Mouse (Mus musculus) liver, embryonic 13.5 days (tissue): ENCODE measurements around the gene Focad. TPM values are rescaled to one million over a fixed set of nuclear protein-coding genes. Genes with fewer than 3 reads are reported as not detected.
"Not testable (repeated sequence)": the region's sequence is repeated elsewhere in the genome, so short reads cannot be mapped to it uniquely, and the experiment has no call there.

Experiments
- ATAC-seq: fragments of 200-750 bp; cut with Nextera tagmentation; 2 replicates; pipeline ENCODE4 v1.8.0; 2017; ENCODE audit warnings: low read depth, mild to moderate bottlenecking, moderate number of reproducible peaks, moderate library complexity
- DNase-seq: peaks from one replicate; pipeline ENCODE4 v3.0.0; 2022
- H3K27ac ChIP-seq: fragments of 300-500 bp; sonication (generic); 2 replicates; pipeline ENCODE4 v1.5.1; 2015; ENCODE audit warnings: moderate library complexity, mild to moderate bottlenecking, inconsistent platforms
- H3K27me3 ChIP-seq: fragments of 300-500 bp; sonication (generic); 2 replicates; pipeline ENCODE4 v1.6.1; 2015; ENCODE audit warnings: mild to moderate bottlenecking, inconsistent platforms
- H3K36me3 ChIP-seq: fragments of 300-500 bp; sonication (generic); 2 replicates; pipeline ENCODE4 v1.6.1; 2015; ENCODE audit warnings: mild to moderate bottlenecking, inconsistent platforms
- H3K4me1 ChIP-seq: fragments of 300-500 bp; sonication (generic); replicated peaks from 2 replicates; pipeline ENCODE4 v1.6.1; 2015; ENCODE audit warnings: inconsistent platforms
- H3K4me2 ChIP-seq: fragments of 300-500 bp; sonication (generic); 2 replicates; pipeline ENCODE4 v1.6.1; 2015; ENCODE audit warnings: inconsistent platforms, mild to moderate bottlenecking, moderate library complexity
- H3K4me3 ChIP-seq: fragments of 300-500 bp; sonication (generic); replicated peaks from 2 replicates; pipeline ENCODE4 v1.5.1; 2015; ENCODE audit warnings: mild to moderate bottlenecking, inconsistent platforms
- H3K9ac ChIP-seq: fragments of 300-500 bp; sonication (generic); 2 replicates; pipeline ENCODE4 v1.6.1; 2015; ENCODE audit warnings: mild to moderate bottlenecking, inconsistent platforms
- H3K9me3 ChIP-seq: fragments of 300-500 bp; sonication (generic); replicated peaks from 2 replicates; pipeline ENCODE4 v1.6.1; 2016; ENCODE audit warnings: inconsistent platforms
- WGBS: fragments of 180-500 bp; shearing (Covaris S2); methylation state at CpG from one replicate; pipeline ENCODE4 v1.1.7; 2015; ENCODE audit not compliant: insufficient replicate concordance; 5-methylcytosine and 5-hydroxymethylcytosine counted together
- polyA plus RNA-seq: library from polyadenylated mRNA; unstranded; fragments of >200 nt; fragmentation: Nextera tagmentation; extraction: Ambion mirVana; gene quantifications from 2 replicates; pipeline ENCODE4 v1.2.1, GENCODE M21; 2015

Focad gene
- polyA plus RNA-seq, 1 experiment from 2014 or later: 7.2 TPM

DNA sequence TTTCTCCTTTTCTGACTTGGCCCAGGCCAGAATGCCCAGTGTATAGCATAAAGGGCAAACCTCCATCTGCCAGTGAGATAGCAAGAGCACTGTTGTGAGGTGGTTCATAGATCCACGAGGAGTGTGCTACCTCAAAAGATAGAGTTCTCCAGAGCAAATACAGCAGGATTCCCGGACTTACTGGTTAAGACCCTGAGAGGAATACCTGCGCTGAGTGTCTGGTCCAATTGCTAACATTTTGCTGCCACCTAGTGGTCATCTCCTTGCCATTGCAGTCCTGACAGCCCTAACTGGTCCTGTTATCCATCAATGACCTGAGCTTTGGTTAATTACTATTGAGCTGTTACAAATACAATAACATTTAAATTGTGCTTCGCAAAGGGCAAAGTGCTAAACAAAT is 256.5 kb downstream of the Focad start:
- Histone ChIP-seq H3K4me2 (no peak overlapping the region), H3K9me3 (no peaks in the 10 kb centered on the region), H3K27me3 (no peaks in the 10 kb centered on the region), H3K4me3 (no peak overlapping the region), H3K36me3 (no peaks in the 10 kb centered on the region), H3K9ac (no peak overlapping the region), H3K27ac (no peak overlapping the region), H3K4me1 (no peaks in the 10 kb centered on the region)
- ATAC-seq (peak; percentile 55; the same call in 1 of the 2 replicates), DNase-seq (peak; percentile 40)
- 3% methylated on average over 4 of the region's 4 CpGs for WGBS

DNA sequence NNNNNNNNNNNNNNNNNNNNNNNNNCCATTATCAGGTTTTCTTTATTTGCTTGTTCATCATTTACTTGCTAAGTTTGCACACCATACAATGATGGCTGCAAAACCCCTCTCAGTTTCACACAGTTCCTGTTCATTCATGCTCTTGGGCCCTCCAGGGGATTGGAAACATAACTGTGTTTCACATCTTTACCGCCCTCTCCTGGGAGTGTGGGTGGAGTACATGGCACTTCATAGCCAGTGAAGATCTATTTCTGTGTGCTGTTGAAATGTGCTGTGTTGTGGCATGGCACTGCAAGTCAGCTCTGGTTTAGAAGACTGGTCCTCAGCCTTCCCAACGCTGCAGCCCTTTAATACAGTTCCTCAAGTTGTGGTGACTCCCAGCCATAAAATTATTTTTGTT is 262.2 kb downstream of the Focad start:
- Histone ChIP-seq H3K27me3 (no peaks in the 10 kb centered on the region), H3K36me3 (0 out of 2 replicates have a peak, but pooled peaks cover 5% of the 10 kb centered on the region), H3K9ac (no peak overlapping the region), H3K4me1 (no peaks in the 10 kb centered on the region), H3K27ac (no peak overlapping the region), H3K4me2 (no peak overlapping the region), H3K4me3 (no peak overlapping the region), H3K9me3 (no peaks in the 10 kb centered on the region)
- ATAC-seq (no peak), DNase-seq (no peak)
- WGBS: 61% methylated on average over 2 of the region's 2 CpGs

DNA sequence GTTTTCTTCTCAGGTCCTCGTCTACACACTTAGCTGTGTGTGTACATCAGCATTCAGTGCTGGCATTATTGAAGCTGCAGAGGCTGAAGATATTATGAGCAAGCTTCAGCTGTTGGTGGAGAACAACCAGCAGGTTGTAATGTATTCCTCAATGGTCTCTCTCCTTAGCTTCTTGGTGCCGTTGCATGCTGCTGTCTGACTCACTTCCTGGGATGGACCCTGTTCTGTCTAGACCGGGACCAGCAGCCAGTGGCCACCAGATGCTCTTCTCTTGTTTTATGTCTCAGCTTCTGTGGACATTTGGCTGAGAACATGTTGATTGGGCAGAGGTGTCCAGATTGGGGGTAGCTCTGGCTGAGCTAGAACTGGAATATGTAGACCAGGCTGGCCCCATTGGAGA is 263.0 kb downstream of the Focad start:
- no peaks in the 10 kb centered on the region for H3K27me3 ChIP-seq
- H3K27ac ChIP-seq: no peak overlapping the region
- H3K4me3 ChIP-seq: no peak overlapping the region
- ATAC-seq: no peak
- H3K4me2 ChIP-seq: no peak overlapping the region
- no peak for DNase-seq
- 75% methylated on average over 3 of the region's 3 CpGs for whole genome bisulfite sequencing
- H3K9me3 ChIP-seq: no peaks in the 10 kb centered on the region
- H3K4me1 ChIP-seq: no peaks in the 10 kb centered on the region
- 0 out of 2 replicates have a peak, but pooled peaks cover 5% of the 10 kb centered on the region for H3K36me3 ChIP-seq
- no peak overlapping the region for H3K9ac ChIP-seq

DNA sequence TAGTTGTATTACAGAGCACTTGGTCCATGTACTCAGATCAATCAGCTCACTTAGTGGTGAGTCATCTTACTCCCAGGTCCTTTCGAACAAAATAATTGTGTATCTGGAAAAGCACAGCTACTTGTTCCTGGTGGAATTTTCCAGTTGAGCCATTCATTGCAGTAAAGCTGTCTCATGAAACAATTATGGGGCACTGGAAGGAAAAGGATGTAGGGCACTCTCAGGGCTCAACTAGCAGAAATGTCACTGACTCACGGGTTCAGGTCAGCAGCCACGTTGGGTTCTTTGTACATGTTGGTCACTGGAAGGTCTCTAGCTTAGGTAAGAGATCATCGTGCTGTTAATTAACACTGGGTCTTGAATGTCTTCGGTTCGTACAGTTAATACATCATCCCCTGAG is 275.5 kb downstream of the Focad start:
- Histone ChIP-seq H3K36me3 (no peaks in the 10 kb centered on the region), H3K4me1 (no peaks in the 10 kb centered on the region), H3K9ac (no peak overlapping the region), H3K27me3 (no peaks in the 10 kb centered on the region), H3K4me3 (no peak overlapping the region), H3K4me2 (no peak overlapping the region), H3K9me3 (no peaks in the 10 kb centered on the region), H3K27ac (no peak overlapping the region)
- ATAC-seq (no peak), DNase-seq (no peak)
- 78% methylated on average over 6 of the region's 6 CpGs for WGBS

DNA sequence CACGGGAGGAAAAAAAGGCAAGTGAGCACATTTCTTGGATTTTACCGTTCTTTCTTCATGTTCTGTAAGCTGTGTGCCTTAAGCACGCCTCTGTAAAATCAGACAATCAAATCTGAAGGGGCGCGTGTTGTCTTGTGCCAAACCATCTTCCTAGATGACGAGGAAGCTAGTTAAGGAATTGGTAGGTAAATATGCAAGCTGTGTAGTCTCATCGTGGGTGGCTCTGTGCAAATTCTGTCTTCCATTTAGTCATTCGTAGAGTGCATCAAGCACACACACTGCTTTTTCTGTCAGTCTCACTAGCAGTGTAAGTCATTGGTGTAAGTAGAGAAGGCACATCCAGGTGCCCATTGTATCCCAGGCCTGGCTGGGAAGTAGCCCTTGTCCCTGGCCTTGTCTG is 276.4 kb downstream of the Focad start:
- Histone ChIP-seq H3K4me1 (no peaks in the 10 kb centered on the region), H3K36me3 (no peaks in the 10 kb centered on the region), H3K4me2 (no peak overlapping the region), H3K9ac (no peak overlapping the region), H3K4me3 (no peak overlapping the region), H3K27me3 (no peaks in the 10 kb centered on the region), H3K27ac (no peak overlapping the region), H3K9me3 (no peaks in the 10 kb centered on the region)
- DNase-seq: no peak
- 77% methylated on average over 8 of the region's 8 CpGs for WGBS
- no peak for ATAC-seq

DNA sequence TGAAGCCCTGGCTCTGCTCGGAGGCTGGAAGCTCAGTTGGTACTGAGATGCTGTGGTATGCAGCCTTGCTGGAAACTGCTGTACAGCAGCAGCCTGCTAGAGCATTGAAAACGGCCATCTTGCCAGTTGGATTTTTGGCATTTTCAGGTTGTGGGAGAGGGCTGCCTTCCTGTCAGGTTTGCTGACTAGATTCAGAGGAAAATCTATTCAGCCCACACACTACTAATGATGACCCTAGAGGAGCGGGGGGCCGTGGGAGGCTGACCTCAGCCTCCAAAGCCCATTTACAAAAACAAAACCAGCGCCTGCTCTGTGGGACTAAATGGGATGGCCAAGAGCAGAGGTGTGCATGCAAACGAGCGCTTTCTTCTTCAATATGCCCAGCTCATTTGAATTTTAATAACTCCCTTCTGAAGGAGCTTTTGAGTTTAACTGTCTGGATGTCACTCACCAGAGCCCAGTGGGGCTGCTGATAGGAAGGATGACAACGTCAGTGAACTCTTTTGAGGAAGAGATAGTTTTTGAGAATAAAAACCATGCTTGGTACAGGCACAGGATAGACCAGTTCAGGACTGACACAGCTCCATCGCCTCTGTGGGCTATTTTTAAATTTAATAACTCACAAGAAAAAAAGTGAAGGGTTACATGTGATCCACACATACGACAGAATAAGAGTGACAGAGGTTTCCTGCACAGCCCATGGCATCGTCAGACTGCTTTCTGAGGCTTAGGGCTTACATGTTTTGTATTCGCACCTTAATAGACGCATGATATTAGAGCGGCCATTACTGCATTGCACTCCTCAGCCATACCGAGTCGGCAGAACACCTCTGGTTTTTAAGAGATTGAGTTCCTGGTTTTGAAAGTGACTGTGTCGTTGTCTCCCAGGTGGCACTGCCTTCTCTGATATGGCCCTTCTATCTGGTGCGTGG is 278.1 kb downstream of the Focad start:
- Histone ChIP-seq H3K9me3 (no peaks in the 10 kb centered on the region), H3K4me1 (no peaks in the 10 kb centered on the region), H3K4me2 (no peak overlapping the region), H3K27me3 (no peaks in the 10 kb centered on the region), H3K27ac (no peak overlapping the region), H3K36me3 (no peaks in the 10 kb centered on the region), H3K9ac (no peak overlapping the region), H3K4me3 (no peak overlapping the region)
- WGBS: 73% methylated on average over 18 of the region's 18 CpGs
- ATAC-seq (no peak), DNase-seq (no peak)

DNA sequence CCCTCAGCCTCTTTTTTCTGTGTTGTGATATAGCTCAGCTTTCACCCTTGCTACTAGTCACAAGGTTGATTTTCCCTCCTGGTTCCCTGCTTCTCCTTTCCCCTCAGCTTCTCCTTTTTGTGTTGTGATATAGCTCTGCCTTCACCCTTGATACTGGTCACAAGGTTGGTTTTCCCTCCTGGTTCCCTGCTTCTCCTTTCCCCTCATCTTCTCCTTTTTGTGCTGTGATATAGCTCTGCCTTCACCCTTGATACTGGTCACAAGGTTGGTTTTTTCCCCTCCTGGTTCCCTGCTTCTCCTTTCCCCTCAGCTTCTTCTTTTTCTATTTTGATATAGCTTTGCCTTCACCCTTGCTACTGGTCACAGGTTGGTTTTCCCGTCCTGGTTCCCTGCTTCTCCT is 295.6 kb downstream of the Focad start:
- H3K9me3 ChIP-seq: no peaks in the 10 kb centered on the region
- 33% methylated on average over 1 of the region's 1 CpGs for WGBS

DNA sequence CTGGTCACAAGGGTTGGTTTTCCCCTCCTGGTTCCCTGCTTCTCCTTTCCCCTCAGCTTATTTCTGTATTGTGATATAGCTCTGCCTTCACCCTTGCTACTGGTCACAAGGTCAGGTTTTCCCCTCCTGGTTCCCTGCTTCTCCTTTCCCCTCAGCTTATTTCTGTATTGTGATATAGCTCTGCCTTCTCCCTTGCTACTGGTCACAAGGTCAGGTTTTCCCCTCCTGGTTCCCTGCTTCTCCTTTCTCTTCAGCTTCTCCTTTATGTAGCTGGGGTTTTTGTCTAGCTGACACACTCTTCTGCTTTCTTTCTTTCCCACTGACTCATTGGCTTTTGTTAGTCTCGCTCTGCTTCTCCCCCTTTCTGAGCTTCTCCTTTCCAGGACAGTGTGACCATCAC is 296.2 kb downstream of the Focad start:
- 44% methylated on average over 1 of the region's 1 CpGs for WGBS

More for the DNA sequence above, 295.6 kb downstream of the Focad start:
- Histone ChIP-seq H3K4me1 (no peaks in the 10 kb centered on the region), H3K36me3 (peaks cover 5% of the 10 kb centered on the region; the same call in 1 of the 2 replicates), H3K4me3 (no peak overlapping the region), H3K27me3 (no peaks in the 10 kb centered on the region), H3K9ac (no peak overlapping the region), H3K4me2 (no peak overlapping the region), H3K27ac (no peak overlapping the region)
- DNase-seq (no peak), ATAC-seq (no peak)

DNA sequence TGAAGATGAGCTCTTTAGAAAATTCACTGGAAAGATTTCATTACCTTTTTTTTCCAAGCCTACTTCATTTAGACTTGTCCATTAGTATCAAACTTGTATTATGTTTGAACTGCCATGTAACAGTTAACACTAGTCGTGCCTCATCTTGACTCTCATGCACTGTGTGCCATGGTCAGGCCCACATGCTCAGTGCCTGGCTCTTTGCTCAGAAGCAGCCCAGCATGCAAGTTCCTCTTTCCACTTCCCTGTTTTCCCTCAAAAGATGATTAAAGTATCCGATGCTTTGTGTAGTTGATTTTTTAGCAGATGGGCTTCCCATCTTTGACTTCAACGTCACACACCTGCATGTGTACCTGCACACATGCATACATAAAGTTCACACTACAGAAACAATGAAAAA is 301.3 kb downstream of the Focad start:
- no peaks in the 10 kb centered on the region for H3K9me3 ChIP-seq
- WGBS: 34% methylated on average over 3 of the region's 3 CpGs
- peaks cover 5% of the 10 kb centered on the region; the same call in 1 of the 2 replicates for H3K36me3 ChIP-seq
- no peak overlapping the region for H3K4me3 ChIP-seq
- ATAC-seq: no peak
- no peak for DNase-seq
- H3K27ac ChIP-seq: no peak overlapping the region
- no peaks in the 10 kb centered on the region for H3K4me1 ChIP-seq
- no peak overlapping the region for H3K4me2 ChIP-seq
- H3K9ac ChIP-seq: no peak overlapping the region
- no peaks in the 10 kb centered on the region for H3K27me3 ChIP-seq

More for the DNA sequence above, 296.2 kb downstream of the Focad start:
- not testable (repeated sequence) for DNase-seq, H3K4me1 ChIP-seq, H3K4me3 ChIP-seq, H3K27ac ChIP-seq, ATAC-seq, H3K9ac ChIP-seq, H3K9me3 ChIP-seq, H3K4me2 ChIP-seq, H3K36me3 ChIP-seq, H3K27me3 ChIP-seq

DNA sequence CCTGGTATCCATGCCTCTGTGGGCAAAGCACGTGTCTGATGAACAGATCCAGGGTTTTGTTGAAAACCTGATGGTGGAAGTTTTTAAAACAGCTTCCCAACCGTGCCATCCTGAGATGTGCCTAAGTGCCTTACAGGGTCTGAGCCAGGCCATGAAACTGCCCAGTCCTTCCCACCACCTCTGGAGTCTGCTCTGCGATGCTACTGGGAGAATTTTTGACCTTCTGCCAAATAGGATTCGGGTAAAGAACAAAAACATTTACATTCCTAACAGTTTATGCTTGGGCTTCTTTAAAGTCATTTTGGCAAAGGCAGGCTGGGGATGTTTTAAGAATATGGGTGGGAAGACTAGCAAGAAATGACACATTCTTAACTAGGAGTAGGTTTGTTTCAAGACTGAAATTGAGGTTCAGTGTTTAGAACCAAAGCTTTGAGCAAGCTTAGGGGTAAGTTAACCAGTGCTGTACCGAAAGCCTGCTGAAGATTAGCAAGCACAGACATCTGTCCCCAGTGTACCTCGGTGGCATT is 302.6 kb downstream of the Focad start:
- Histone ChIP-seq H3K4me1 (no peaks in the 10 kb centered on the region), H3K27ac (no peak overlapping the region), H3K9ac (no peak overlapping the region), H3K36me3 (peaks cover 5% of the 10 kb centered on the region; the same call in 1 of the 2 replicates), H3K4me2 (no peak overlapping the region), H3K27me3 (no peaks in the 10 kb centered on the region), H3K4me3 (no peak overlapping the region), H3K9me3 (no peaks in the 10 kb centered on the region)
- ATAC-seq: no peak
- 63% methylated on average over 6 of the region's 6 CpGs for WGBS
- DNase-seq: no peak

DNA sequence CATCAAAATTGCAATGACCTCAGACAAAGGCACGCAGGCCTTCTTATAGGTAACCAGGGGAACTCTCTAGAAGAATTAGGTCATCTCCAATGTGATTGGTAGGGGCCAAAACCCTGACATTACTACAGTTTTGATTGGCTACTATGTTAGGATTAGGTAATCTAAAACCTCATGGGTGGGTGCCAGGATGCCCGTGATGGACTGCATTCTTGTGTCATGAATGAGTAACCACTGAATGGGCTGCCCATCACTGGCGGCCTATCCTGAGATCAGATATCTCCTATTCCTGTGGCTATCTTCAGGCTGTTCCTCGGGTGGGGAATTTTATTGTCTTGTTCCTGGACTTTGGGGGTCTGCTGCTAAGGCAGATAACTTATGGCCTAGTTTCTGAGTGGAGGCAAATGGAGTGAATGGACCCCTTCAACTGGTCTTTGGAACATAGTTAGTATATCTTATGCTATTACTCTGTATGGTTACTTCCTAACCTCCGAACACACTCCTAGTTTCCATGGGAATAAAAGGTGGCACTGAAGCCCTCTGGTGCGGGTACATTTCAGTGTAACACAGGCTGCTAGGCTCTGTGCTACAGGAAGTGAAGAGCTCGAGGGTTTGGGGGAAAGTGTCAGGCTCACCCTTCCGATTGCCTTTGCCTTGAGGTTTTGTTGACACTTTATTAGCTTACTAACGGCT is 306.0 kb downstream of the Focad start:
- H3K9me3 ChIP-seq: no peaks in the 10 kb centered on the region
- ATAC-seq (no peak), DNase-seq (no peak)
- H3K4me2 ChIP-seq: no peak overlapping the region
- no peak overlapping the region for H3K27ac ChIP-seq
- H3K27me3 ChIP-seq: no peaks in the 10 kb centered on the region
- no peaks in the 10 kb centered on the region for H3K36me3 ChIP-seq
- 64% methylated on average over 9 of the region's 9 CpGs for WGBS
- no peaks in the 10 kb centered on the region for H3K4me1 ChIP-seq
- no peak overlapping the region for H3K9ac ChIP-seq
- no peak overlapping the region for H3K4me3 ChIP-seq
